Mouse (Mus musculus): ENCODE results near the gene Myrf. TPM values are rescaled to one million over a fixed set of nuclear protein-coding genes. Genes with fewer than 3 reads are reported as not detected.

The Myrf gene
- 2.3 TPM in 2 replicates for polyA plus RNA-seq (2012; rRNA removed)

DNA sequence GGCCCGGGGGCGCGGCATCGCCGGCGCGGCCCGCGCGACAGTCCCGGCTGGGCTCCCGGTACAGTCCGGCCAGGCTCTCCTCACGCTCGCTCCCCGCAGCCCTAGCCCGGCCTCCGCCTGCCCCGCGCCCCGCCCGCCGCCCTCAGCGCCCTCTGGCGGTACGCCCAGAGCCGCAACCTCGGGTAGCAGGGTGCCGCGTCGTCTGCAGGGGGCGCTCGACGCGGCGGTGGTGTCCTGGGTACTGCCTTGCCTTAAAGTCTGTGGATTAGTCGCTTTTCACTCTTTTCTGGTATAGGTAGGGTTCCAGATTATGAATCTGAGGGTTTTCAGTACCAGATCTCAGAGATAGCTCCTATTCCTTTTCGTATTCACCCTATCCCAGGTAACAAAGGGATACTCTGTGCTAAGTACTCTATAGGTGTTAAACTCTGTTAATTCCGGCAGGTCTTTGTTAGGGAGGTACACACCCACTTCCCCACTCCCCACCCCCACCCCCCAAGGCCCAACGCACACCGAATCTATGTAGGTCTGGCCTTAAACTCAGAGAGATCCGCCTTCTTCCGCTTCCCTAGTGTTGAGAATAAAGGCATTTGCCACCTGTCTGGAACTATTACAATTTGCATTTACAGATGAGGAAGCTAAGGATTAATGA is at the start of gene Myrf:
TSS of gene Myrf (minus strand) at position 95 of the 652 bp plus-strand sequence.

GRCm38 (mm10) chr19:10203848-10204615 is 36.5 kb downstream of the Myrf start, which contains the start of the genes Tmem258 and Fen1:
Gene Tmem258 (plus strand): TSS chr19:10204014.
Gene Fen1 (minus strand): TSS chr19:10204169.

GRCm38 (mm10) chr19:10182670-10183298 is 57.8 kb downstream of the Myrf start, which contains the start of gene Fads1:
Gene Fads1 (plus strand): TSS chr19:10182888.

Other genes with a start within 250 kb of the Myrf start
- gene Best1, start 239.1 kb downstream of the Myrf start, polyA plus RNA-seq (2012; rRNA removed) = 0.56 and 0.65 TPM in 2 replicates
- 8.3 and 9.7 TPM in 2 replicates for gene Rab3il1, start 239.1 kb downstream of the Myrf start, polyA plus RNA-seq (2012; rRNA removed)
- 48.1 and 52.0 TPM in 2 replicates for gene Fads3, start 199.2 kb downstream of the Myrf start, polyA plus RNA-seq (2012; rRNA removed)
- gene Fads2, start 139.0 kb downstream of the Myrf start, polyA plus RNA-seq (2012; rRNA removed) = 153 and 205 TPM in 2 replicates
- 16.3 and 17.7 TPM in 2 replicates for gene Fads1, start 57.9 kb downstream of the Myrf start, polyA plus RNA-seq (2012; rRNA removed)
- 107 and 109 TPM in 2 replicates for gene Tmem258, start 36.7 kb downstream of the Myrf start, polyA plus RNA-seq (2012; rRNA removed)
- gene Fen1, start 36.6 kb downstream of the Myrf start, polyA plus RNA-seq (2012; rRNA removed) = 10.8 and 11.0 TPM in 2 replicates
- 24.6 and 25.1 TPM in 2 replicates for gene Dagla, start 64.1 kb upstream of the Myrf start, polyA plus RNA-seq (2012; rRNA removed)
- gene Syt7, start 148.3 kb upstream of the Myrf start, polyA plus RNA-seq (2012; rRNA removed) = 25.4 and 29.9 TPM in 2 replicates
- 0.98 and 1.2 TPM in 2 replicates for gene Lrrc10b, start 216.7 kb upstream of the Myrf start, polyA plus RNA-seq (2012; rRNA removed)
- 0.29 and 0.40 TPM in 2 replicates for gene Ppp1r32, start 242.2 kb upstream of the Myrf start, polyA plus RNA-seq (2012; rRNA removed)

Measured in colon, adult 2 months (tissue).